Mouse (Mus musculus): ENCODE data around the gene Olfr1312.
"Not testable (repeated sequence)": the region's sequence is repeated elsewhere in the genome, so short reads cannot be mapped to it uniquely, and the experiment has no call there.

Gene Olfr1312

DNA sequence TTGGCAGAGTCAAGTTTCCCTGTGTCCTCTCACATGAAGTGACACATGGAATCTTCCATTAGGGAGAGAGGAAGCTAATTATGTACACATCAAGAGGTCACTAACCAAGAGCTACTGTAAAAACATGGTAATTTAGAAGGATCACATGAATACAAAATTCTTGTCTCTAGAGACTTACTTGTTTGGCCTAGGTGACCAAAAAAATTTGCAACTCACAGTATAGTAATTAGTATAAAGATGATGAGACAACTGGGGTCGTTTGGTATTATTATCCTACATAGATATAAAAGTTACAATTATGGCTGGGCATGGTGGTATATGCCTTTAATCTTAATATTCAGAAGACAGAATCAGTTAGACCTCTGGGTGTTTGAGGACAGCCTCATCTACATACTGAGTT lies at the start of gene Olfr1312:
TSS of gene Olfr1312 (minus strand) at position 101 of the 400 bp plus-strand sequence.
- CTCF ChIA-PET: no interaction called here
- POLR2A ChIA-PET: no interaction called here

DNA sequence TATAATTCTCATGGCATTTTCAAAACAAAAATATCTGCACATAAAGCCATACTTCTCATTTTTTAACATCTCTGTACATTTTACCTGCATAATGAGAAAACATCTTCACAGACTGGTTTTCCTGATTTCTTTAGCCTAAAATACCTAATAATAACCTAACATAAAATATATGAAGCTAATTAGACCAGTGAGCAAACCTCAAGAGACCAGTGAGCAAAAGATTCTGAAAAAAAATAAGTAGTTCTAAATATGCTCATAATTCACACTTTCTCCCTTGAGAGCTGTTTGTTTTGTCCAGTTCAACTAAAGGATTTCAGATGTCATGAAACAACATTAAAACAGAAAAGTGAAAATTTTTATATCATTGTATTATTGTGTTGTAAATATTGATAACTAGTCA lies 46.6 kb upstream of the Olfr1312 start, which contains the start of gene Olfr1314:
TSS of gene Olfr1314 (minus strand) at position 101 of the 400 bp plus-strand sequence.
- POLR2A ChIA-PET: no interaction called here
- CTCF ChIA-PET: no interaction called here

DNA sequence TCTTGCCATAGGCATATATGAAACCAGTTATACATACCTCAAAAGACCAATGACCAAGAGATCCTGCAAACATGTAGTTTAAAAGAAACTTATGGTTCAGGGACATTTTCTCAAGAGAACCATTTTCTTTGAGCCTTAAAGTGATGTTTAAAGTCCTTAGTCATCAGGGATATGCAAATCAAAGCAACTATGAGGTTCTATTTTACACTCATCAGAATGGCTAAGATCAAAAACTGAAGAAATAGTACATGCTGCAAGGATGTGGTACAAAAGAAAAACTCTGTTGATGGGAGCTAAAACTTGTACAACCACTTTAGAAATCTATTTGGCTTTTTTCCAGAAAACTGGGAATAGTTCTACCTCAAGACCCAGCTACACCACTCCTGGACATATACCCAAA lies 27.7 kb upstream of the Olfr1312 start, which contains the start of gene Olfr1313:
TSS of gene Olfr1313 (minus strand) at position 101 of the 400 bp plus-strand sequence.
- POLR2A ChIA-PET: no interaction called here
- CTCF ChIA-PET: no interaction called here

DNA sequence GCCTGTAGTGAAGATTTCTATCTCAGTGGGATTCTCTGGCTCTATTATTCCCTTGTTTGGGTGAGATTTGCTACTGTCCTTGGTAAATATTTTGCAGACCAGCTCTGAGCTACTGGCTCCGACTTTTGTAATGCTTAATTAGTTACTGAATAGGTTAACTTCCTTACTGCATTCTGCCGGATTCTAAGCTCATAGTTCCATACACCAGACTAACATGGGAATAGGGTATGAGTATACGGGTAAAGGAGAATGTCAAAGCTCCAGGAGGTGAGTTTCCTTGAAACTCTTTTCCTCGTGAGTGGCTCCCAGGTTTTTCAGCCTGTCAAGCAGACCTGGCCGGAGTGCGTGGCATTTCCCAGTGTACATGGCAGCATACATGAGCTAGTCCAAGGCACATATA lies 23.1 kb downstream of the Olfr1312 start:
- CTCF ChIA-PET, POLR2A ChIA-PET: not testable (repeated sequence)

DNA sequence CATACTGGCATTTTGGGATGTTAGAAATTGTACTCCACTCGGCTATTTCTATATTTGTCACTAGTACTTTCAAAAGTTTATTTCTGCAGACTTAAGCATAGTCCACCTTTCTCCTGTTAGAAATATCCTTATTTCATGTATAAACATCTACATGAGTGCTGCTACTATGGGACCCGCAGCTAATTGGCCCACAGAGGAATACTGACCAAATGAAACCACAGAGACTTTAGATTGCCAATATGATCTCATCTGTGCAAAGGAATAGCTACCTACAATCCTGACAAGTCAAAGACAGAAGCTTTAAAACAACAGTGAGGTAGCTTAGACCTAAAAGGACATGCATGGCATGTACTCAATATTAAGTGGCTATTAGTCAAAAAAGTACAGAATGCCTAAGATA lies 25.7 kb downstream of the Olfr1312 start, which contains the start of gene Olfr1311:
TSS of gene Olfr1311 (minus strand) at position 101 of the 400 bp plus-strand sequence.
- ChIA-PET CTCF (no interaction called here), POLR2A (no interaction called here)

DNA sequence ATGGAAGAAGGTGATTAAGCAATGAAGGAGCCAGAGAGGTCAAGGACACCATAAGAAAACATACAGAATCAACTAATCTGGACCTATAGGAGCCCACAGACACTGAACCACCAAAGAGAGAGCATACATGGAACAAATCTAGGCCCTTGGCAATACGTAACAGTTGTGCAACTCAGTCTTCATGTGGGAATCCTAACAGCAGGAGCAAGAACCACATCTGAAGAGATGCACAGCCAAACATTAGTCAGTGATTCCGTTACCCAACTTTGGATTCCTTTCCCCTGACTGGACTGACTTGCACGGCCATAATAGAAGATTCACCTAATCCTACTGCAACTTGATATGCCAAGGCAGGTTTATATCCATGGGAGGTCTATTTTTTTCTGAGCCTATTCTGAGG lies 35.1 kb downstream of the Olfr1312 start:
- CTCF ChIA-PET: no interaction called here
- POLR2A ChIA-PET: no interaction called here

DNA sequence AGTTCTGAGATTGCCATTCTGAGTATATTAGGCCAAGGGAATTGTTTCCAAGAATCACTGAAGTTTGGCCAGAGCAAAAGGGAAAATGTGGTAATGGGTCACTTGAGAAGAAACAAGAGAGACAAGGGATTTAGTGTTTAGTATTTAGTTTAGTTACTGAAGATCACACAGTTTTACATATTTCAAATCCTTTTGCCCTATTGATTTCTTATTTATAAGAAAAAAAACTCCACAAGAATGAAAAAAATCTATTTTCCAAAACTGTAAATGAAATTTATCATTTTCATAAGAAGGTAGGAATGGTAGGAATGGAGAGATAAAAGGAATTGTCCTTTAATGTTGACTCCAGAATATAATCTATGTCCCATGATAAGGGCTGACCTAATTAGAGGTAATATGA lies 37.4 kb downstream of the Olfr1312 start, which contains the start of gene Olfr1310:
TSS of gene Olfr1310 (minus strand) at position 101 of the 400 bp plus-strand sequence.
- ChIA-PET POLR2A (no interaction called here), CTCF (no interaction called here)

DNA sequence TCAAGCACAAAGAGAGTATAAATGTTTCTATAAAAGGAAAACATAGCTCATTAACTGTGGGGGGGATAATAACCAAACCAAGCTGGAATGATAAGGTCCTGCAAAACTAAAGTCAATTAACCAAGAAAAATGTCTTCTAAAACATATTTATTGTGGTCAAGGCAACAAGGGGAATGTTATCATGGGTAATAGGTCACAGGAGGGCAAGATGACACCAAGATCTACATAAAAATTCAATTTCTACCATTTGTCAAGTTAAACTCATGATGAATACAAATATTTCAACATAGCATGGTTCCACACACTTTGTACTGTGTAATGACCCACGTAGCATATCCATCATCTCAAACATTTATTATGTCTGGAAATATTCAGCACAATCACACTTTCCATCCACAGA lies 59.9 kb downstream of the Olfr1312 start, which contains the start of gene Olfr1309:
TSS of gene Olfr1309 (minus strand) at position 101 of the 400 bp plus-strand sequence.
- ChIA-PET POLR2A (no interaction called here), CTCF (no interaction called here)

Data from embryonic stem cell, embryonic (primary cell).